Mouse (Mus musculus): ENCODE measurements around the gene Btbd35f23.
"Not testable (repeated sequence)": the region's sequence is repeated elsewhere in the genome, so short reads cannot be mapped to it uniquely, and the experiment has no call there.

The Btbd35f23 gene

DNA sequence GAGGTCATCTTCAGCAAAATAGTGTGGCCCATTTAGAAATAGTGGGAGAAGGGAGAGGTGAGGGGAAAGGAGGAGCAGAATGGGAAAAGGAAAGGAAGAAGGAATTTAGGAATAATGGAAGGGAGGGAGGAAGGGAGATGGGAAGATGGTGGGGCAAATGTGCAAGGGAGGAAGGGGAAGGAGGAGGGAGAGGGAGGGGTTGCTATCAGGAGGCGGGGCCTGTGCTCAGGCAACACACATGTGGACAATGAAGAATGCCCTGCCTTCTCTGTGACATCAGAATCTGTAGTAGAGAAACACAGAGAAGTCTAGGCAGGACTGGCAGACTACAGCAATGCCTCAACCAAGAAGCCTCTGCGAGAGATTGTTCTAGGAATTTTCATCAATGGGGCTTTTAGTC is at the start of gene Btbd35f23:
TSS of gene Btbd35f23 (plus strand) at position 301 of the 400 bp plus-strand sequence.
- DNase-seq (ENCODE audit: low read depth) = not testable (repeated sequence)
